Mouse (Mus musculus): ENCODE results near the gene Ift43. TPM values are rescaled to one million over a fixed set of nuclear protein-coding genes. Genes with fewer than 3 reads are reported as not detected.

Gene Ift43
- polyA plus RNA-seq, 1 experiment from 2014 or later: 77.0 TPM

GRCm38 (mm10) chr12:86128122-86128521 lies 45.8 kb downstream of the Ift43 start:
- Histone ChIP-seq H3K4me1 (ENCODE audit: control insufficient read depth, insufficient read depth, low read length) (no peaks in the 10 kb centered on the region), H3K4me2 (replicated peaks; ENCODE audit: low read depth, low read length) (no peak overlapping the region), H3K4me3 (ENCODE audit: low read length) (no peak overlapping the region), H3K36me3 (ENCODE audit: control insufficient read depth, insufficient read depth, low read length) (no peaks in the 10 kb centered on the region), H3K27ac (ENCODE audit: low read depth, low read length) (no peak overlapping the region), H3K9ac (ENCODE audit: low read depth, low read length) (no peak overlapping the region), H3K9me3 (ENCODE audit: control insufficient read depth, low read length) (no peaks in the 10 kb centered on the region), H3K27me3 (ENCODE audit: control insufficient read depth, insufficient read depth, low read length) (no peaks in the 10 kb centered on the region)
- no peak for ATAC-seq (ENCODE audit: low FRiP score, low TSS enrichment)
- WGBS: 35% methylated on average over 6 of the region's 6 CpGs

- H3K36me3 ChIP-seq (ENCODE audit: control insufficient read depth, insufficient read depth, low read length): no peaks in the 10 kb centered on the region
- no peak for ATAC-seq (ENCODE audit: low FRiP score, low TSS enrichment)
- no peak overlapping the region for H3K27ac ChIP-seq (ENCODE audit: low read depth, low read length)
- no peak overlapping the region for H3K4me2 ChIP-seq (replicated peaks; ENCODE audit: low read depth, low read length)
- H3K4me3 ChIP-seq (ENCODE audit: low read length): no peak overlapping the region
- H3K27me3 ChIP-seq (ENCODE audit: control insufficient read depth, insufficient read depth, low read length): no peaks in the 10 kb centered on the region
- no peak overlapping the region for H3K9ac ChIP-seq (ENCODE audit: low read depth, low read length)
- H3K4me1 ChIP-seq (ENCODE audit: control insufficient read depth, insufficient read depth, low read length): no peaks in the 10 kb centered on the region
- 81% methylated on average over 8 of the region's 8 CpGs for WGBS
- H3K9me3 ChIP-seq (ENCODE audit: control insufficient read depth, low read length): no peaks in the 10 kb centered on the region
These were observed 46.7 kb downstream of the Ift43 start for GRCm38 (mm10) chr12:86129005-86129404.

GRCm38 (mm10) chr12:86129696-86130095 lies 47.4 kb downstream of the Ift43 start:
- Histone ChIP-seq H3K4me3 (ENCODE audit: low read length) (no peak overlapping the region), H3K27ac (ENCODE audit: low read depth, low read length) (no peak overlapping the region), H3K27me3 (ENCODE audit: control insufficient read depth, insufficient read depth, low read length) (no peaks in the 10 kb centered on the region), H3K4me1 (ENCODE audit: control insufficient read depth, insufficient read depth, low read length) (no peaks in the 10 kb centered on the region), H3K36me3 (ENCODE audit: control insufficient read depth, insufficient read depth, low read length) (no peaks in the 10 kb centered on the region), H3K9me3 (ENCODE audit: control insufficient read depth, low read length) (no peaks in the 10 kb centered on the region), H3K4me2 (replicated peaks; ENCODE audit: low read depth, low read length) (no peak overlapping the region), H3K9ac (ENCODE audit: low read depth, low read length) (no peak overlapping the region)
- 60% methylated on average over 10 of the region's 10 CpGs for WGBS
- ATAC-seq (ENCODE audit: low FRiP score, low TSS enrichment): no peak

- Histone ChIP-seq H3K9me3 (ENCODE audit: control insufficient read depth, low read length) (no peaks in the 10 kb centered on the region), H3K9ac (ENCODE audit: low read depth, low read length) (no peak overlapping the region), H3K36me3 (ENCODE audit: control insufficient read depth, insufficient read depth, low read length) (no peaks in the 10 kb centered on the region), H3K4me3 (ENCODE audit: low read length) (no peak overlapping the region), H3K4me1 (ENCODE audit: control insufficient read depth, insufficient read depth, low read length) (no peaks in the 10 kb centered on the region), H3K27ac (ENCODE audit: low read depth, low read length) (no peak overlapping the region), H3K27me3 (ENCODE audit: control insufficient read depth, insufficient read depth, low read length) (no peaks in the 10 kb centered on the region), H3K4me2 (replicated peaks; ENCODE audit: low read depth, low read length) (no peak overlapping the region)
- ATAC-seq (ENCODE audit: low FRiP score, low TSS enrichment): no peak
- WGBS: 29% methylated on average over 2 of the region's 2 CpGs
These were observed 50.5 kb downstream of the Ift43 start for GRCm38 (mm10) chr12:86132799-86133198.

GRCm38 (mm10) chr12:86135691-86136090 lies 53.4 kb downstream of the Ift43 start:
- Histone ChIP-seq H3K9me3 (ENCODE audit: control insufficient read depth, low read length) (no peaks in the 10 kb centered on the region), H3K36me3 (ENCODE audit: control insufficient read depth, insufficient read depth, low read length) (no peaks in the 10 kb centered on the region), H3K4me3 (ENCODE audit: low read length) (no peak overlapping the region), H3K27ac (ENCODE audit: low read depth, low read length) (no peak overlapping the region), H3K27me3 (ENCODE audit: control insufficient read depth, insufficient read depth, low read length) (no peaks in the 10 kb centered on the region), H3K4me2 (replicated peaks; ENCODE audit: low read depth, low read length) (no peak overlapping the region), H3K9ac (ENCODE audit: low read depth, low read length) (no peak overlapping the region), H3K4me1 (ENCODE audit: control insufficient read depth, insufficient read depth, low read length) (no peaks in the 10 kb centered on the region)
- ATAC-seq (ENCODE audit: low FRiP score, low TSS enrichment): no peak
- WGBS: 91% methylated on average over 4 of the region's 4 CpGs

- ATAC-seq (ENCODE audit: low FRiP score, low TSS enrichment): no peak; the same call in 1 of the 2 replicates
- H3K9ac ChIP-seq (ENCODE audit: low read depth, low read length): no peak overlapping the region
- 67% methylated on average over 9 of the region's 9 CpGs for WGBS
- H3K9me3 ChIP-seq (ENCODE audit: control insufficient read depth, low read length): no peaks in the 10 kb centered on the region
- H3K27me3 ChIP-seq (ENCODE audit: control insufficient read depth, insufficient read depth, low read length): no peaks in the 10 kb centered on the region
- H3K27ac ChIP-seq (ENCODE audit: low read depth, low read length): no peak overlapping the region
- H3K36me3 ChIP-seq (ENCODE audit: control insufficient read depth, insufficient read depth, low read length): no peaks in the 10 kb centered on the region
- no peak overlapping the region for H3K4me3 ChIP-seq (ENCODE audit: low read length)
- H3K4me1 ChIP-seq (ENCODE audit: control insufficient read depth, insufficient read depth, low read length): no peaks in the 10 kb centered on the region
- H3K4me2 ChIP-seq (replicated peaks; ENCODE audit: low read depth, low read length): no peak overlapping the region
These were observed 56.4 kb downstream of the Ift43 start for GRCm38 (mm10) chr12:86138696-86139095.

- WGBS: 76% methylated on average over 1 of the region's 1 CpGs
These were observed 60.0 kb downstream of the Ift43 start for GRCm38 (mm10) chr12:86142389-86142788.

GRCm38 (mm10) chr12:86146246-86146645 lies 63.9 kb downstream of the Ift43 start:
- H3K4me2 ChIP-seq (replicated peaks; ENCODE audit: low read depth, low read length): no peak overlapping the region
- no peak overlapping the region for H3K27ac ChIP-seq (ENCODE audit: low read depth, low read length)
- H3K9me3 ChIP-seq (ENCODE audit: control insufficient read depth, low read length): peaks cover 4% of the 10 kb centered on the region; the same call in 1 of the 2 replicates
- no peaks in the 10 kb centered on the region for H3K4me1 ChIP-seq (ENCODE audit: control insufficient read depth, insufficient read depth, low read length)
- no peak overlapping the region for H3K4me3 ChIP-seq (ENCODE audit: low read length)
- H3K36me3 ChIP-seq (ENCODE audit: control insufficient read depth, insufficient read depth, low read length): no peaks in the 10 kb centered on the region
- H3K9ac ChIP-seq (ENCODE audit: low read depth, low read length): no peak overlapping the region
- no peaks in the 10 kb centered on the region for H3K27me3 ChIP-seq (ENCODE audit: control insufficient read depth, insufficient read depth, low read length)
- no peak for ATAC-seq (ENCODE audit: low FRiP score, low TSS enrichment)
- WGBS: 91% methylated on average over 3 of the region's 3 CpGs

More at GRCm38 (mm10) chr12:86142389-86142788, 60.0 kb downstream of the Ift43 start:
- Histone ChIP-seq H3K9ac (ENCODE audit: low read depth, low read length) (no peak overlapping the region), H3K4me1 (ENCODE audit: control insufficient read depth, insufficient read depth, low read length) (no peaks in the 10 kb centered on the region), H3K9me3 (ENCODE audit: control insufficient read depth, low read length) (no peaks in the 10 kb centered on the region), H3K4me3 (ENCODE audit: low read length) (no peak overlapping the region), H3K27ac (ENCODE audit: low read depth, low read length) (no peak overlapping the region), H3K27me3 (ENCODE audit: control insufficient read depth, insufficient read depth, low read length) (no peaks in the 10 kb centered on the region), H3K36me3 (ENCODE audit: control insufficient read depth, insufficient read depth, low read length) (no peaks in the 10 kb centered on the region), H3K4me2 (replicated peaks; ENCODE audit: low read depth, low read length) (no peak overlapping the region)
- no peak for ATAC-seq (ENCODE audit: low FRiP score, low TSS enrichment)

GRCm38 (mm10) chr12:86148271-86148670 lies 65.9 kb downstream of the Ift43 start:
- Histone ChIP-seq H3K4me2 (replicated peaks; ENCODE audit: low read depth, low read length) (no peak overlapping the region), H3K27ac (ENCODE audit: low read depth, low read length) (no peak overlapping the region), H3K4me1 (ENCODE audit: control insufficient read depth, insufficient read depth, low read length) (no peaks in the 10 kb centered on the region), H3K4me3 (ENCODE audit: low read length) (no peak overlapping the region), H3K27me3 (ENCODE audit: control insufficient read depth, insufficient read depth, low read length) (no peaks in the 10 kb centered on the region), H3K9me3 (ENCODE audit: control insufficient read depth, low read length) (peaks cover 4% of the 10 kb centered on the region; the same call in 1 of the 2 replicates), H3K36me3 (ENCODE audit: control insufficient read depth, insufficient read depth, low read length) (no peaks in the 10 kb centered on the region), H3K9ac (ENCODE audit: low read depth, low read length) (no peak overlapping the region)
- no peak for ATAC-seq (ENCODE audit: low FRiP score, low TSS enrichment)
- WGBS: 85% methylated on average over 6 of the region's 6 CpGs

All from kidney, embryonic 14.5 days (tissue).